Mouse (Mus musculus) hindbrain, embryonic 15.5 days (tissue): ENCODE measurements around the gene Birc2. TPM values are rescaled to one million over a fixed set of nuclear protein-coding genes. Genes with fewer than 3 reads are reported as not detected.

Experiments used
- microRNA-seq: library from miRNA; unstranded; fragments of <30 nt; microRNA quantifications from one replicate; pipeline ENCODE4, GENCODE M21; 2016
- polyA plus RNA-seq: library from polyadenylated mRNA; unstranded; fragments of >200 nt; fragmentation: Nextera tagmentation; extraction: Ambion mirVana; gene quantifications from 2 replicates; pipeline ENCODE4 v1.2.1, GENCODE M21; 2015

The Birc2 gene
- polyA plus RNA-seq, 1 experiment from 2014 or later: 44.8 TPM

Small RNA genes lying within 50 kb of the gene (microRNA-seq; reads per million reads assigned to microRNA genes)
- gene Mir5618: 2.4 reads per million, percentile 6 among the genes with 10 or more reads in this experiment

Other genes with a start within 250 kb of the Birc2 start
- gene Mmp20, start 208.8 kb downstream of the Birc2 start, polyA plus RNA-seq: not detected in 2 replicates
- gene Mmp7, start 145.0 kb downstream of the Birc2 start, polyA plus RNA-seq: not detected in 2 replicates
- 22.7 and 23.7 TPM in 2 replicates for gene Tmem123, start 73.0 kb downstream of the Birc2 start, polyA plus RNA-seq
- 2.2 and 2.4 TPM in 2 replicates for gene Birc3, start 36.1 kb upstream of the Birc2 start, polyA plus RNA-seq
- 8.3 and 11.0 TPM in 2 replicates for gene Yap1, start 167.5 kb upstream of the Birc2 start, polyA plus RNA-seq
- 16.0 and 16.7 TPM in 2 replicates for gene Cfap300, start 205.8 kb upstream of the Birc2 start, polyA plus RNA-seq